Mouse (Mus musculus) ES-Bruce4 (cell line): ENCODE results near the gene Tcp11l1. TPM values are rescaled to one million over a fixed set of nuclear protein-coding genes. Genes with fewer than 3 reads are reported as not detected.
A peak's percentile ranks its signal among the peaks of the same experiment; 100 is the strongest.

ENCODE experiments used
- H3K27ac ChIP-seq: 2 replicates; pipeline ENCODE4 v1.5.1; 2012; ENCODE audit warnings: low read length, inconsistent platforms; ENCODE audit not compliant: insufficient read depth
- H3K27me3 ChIP-seq: 2 replicates; pipeline ENCODE4 v1.6.1; 2012; ENCODE audit warnings: mild to moderate bottlenecking, low read length, inconsistent platforms; ENCODE audit not compliant: control insufficient read depth, poor library complexity, insufficient read depth, severe bottlenecking
- H3K36me3 ChIP-seq: 2 replicates; pipeline ENCODE4 v1.6.1; 2012; ENCODE audit warnings: inconsistent platforms, mild to moderate bottlenecking, low read length, moderate library complexity; ENCODE audit not compliant: control insufficient read depth, poor library complexity, insufficient read depth, severe bottlenecking
- H3K4me1 ChIP-seq: one replicate; pipeline ENCODE4 v1.8.1; 2011; ENCODE audit warnings: low read length; ENCODE audit not compliant: control insufficient read depth, insufficient read depth
- H3K4me3 ChIP-seq: 2 replicates; pipeline ENCODE4 v1.5.1; 2011; ENCODE audit warnings: low read depth, mild to moderate bottlenecking, low read length
- H3K9ac ChIP-seq: 2 replicates; pipeline ENCODE4 v1.6.1; 2012; ENCODE audit warnings: low read depth, mild to moderate bottlenecking, inconsistent platforms; ENCODE audit not compliant: poor library complexity, severe bottlenecking
- H3K9me3 ChIP-seq: replicated peaks from 2 replicates; pipeline ENCODE4 v1.6.1; 2012; ENCODE audit warnings: mild to moderate bottlenecking, low read length, inconsistent platforms; ENCODE audit not compliant: control insufficient read depth, poor library complexity, insufficient read depth, severe bottlenecking
- CTCF ChIP-seq: IDR thresholded peaks from one replicate; pipeline ENCODE4 v1.8.1; 2011; ENCODE audit warnings: low read depth, low read length
- EP300 ChIP-seq: IDR thresholded peaks from 2 replicates; pipeline ENCODE4 v1.6.1; 2011; ENCODE audit warnings: low read depth, low read length; ENCODE audit not compliant: insufficient read depth
- POLR2A ChIP-seq: IDR thresholded peaks from one replicate; pipeline ENCODE4 v1.8.1; 2011; ENCODE audit warnings: low read length; ENCODE audit not compliant: insufficient read depth
- polyA plus RNA-seq: library from polyadenylated mRNA; stranded (reverse); fragments of >200 nt; gene quantifications from 2 replicates; pipeline ENCODE4 v1.2.4, GENCODE M21; 2011; ENCODE audit warnings: low read depth; ENCODE audit not compliant: missing spikeins, insufficient read depth, insufficient read length

Gene Tcp11l1
- polyA plus RNA-seq, 1 experiment = 8.6 TPM

DNA sequence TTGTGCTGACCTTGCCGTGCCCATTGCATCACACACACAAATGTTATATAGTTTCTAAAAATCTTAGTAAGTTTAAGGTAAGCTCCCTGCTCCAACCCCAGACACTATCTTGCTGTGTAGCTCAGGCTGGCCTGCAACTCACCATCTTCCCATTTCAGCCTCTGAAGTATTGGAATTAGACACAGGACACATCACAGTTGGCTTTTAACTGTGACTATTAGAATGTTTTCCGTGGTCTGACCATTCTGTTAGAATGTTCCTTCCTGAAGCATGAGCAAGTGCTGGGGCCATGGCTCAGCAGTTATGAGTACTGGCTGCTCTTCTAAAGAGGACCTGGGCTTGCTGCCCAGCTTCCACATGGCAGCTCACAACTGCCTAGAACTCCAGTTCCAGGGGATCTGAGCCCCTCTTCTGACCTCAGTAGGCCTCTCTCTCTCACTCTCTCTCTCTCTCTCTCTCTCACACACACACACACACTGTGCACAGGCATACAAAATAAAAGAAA is 5.3 kb upstream of the Tcp11l1 start:
- no peaks in the 10 kb centered on the region for H3K4me1 ChIP-seq
- H3K4me3 ChIP-seq = no peak overlapping the region
- H3K27me3 ChIP-seq = no peaks in the 10 kb centered on the region
- no peaks in the 10 kb centered on the region for H3K9me3 ChIP-seq
- no peak overlapping the region for H3K27ac ChIP-seq
- no peak for TF ChIP-seq CTCF
- TF ChIP-seq EP300 = no peak
- H3K9ac ChIP-seq = no peak overlapping the region
- H3K36me3 ChIP-seq = no peaks in the 10 kb centered on the region

DNA sequence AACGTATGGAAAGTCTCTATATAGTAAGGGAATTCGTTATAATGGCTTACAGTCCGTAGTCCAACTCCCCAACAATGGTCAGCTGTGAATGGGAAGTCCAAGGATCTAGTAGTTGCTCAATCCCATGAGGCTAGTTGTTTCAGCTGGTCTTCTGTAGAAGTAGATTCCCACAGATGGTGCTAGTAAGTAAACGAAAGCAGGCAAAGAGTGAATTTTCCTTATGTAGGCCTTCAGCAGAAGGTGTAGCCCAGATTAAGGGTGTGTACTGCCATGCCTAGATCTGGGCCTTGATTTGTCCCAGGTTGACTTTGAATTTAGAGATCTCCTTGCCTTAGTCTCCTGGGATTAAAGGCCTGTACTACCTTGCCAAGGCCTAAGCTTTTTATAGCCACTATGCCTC is 4.3 kb upstream of the Tcp11l1 start, which contains the start of gene Pin1rt1:
Pin1rt1 (minus strand) TSS at position 101 of the 400 bp plus-strand sequence.
- TF ChIP-seq POLR2A = no peak
- no peak for TF ChIP-seq EP300
- no peak for TF ChIP-seq CTCF
- Histone ChIP-seq H3K4me3 (no peak within 1 kb of the TSS), H3K9ac (no peak within 1 kb of the TSS), H3K36me3 (no peaks in the 10 kb centered on the region), H3K9me3 (no peaks in the 10 kb centered on the region), H3K4me1 (no peaks in the 10 kb centered on the region), H3K27ac (no peak within 1 kb of the TSS), H3K27me3 (no peaks in the 10 kb centered on the region)

DNA sequence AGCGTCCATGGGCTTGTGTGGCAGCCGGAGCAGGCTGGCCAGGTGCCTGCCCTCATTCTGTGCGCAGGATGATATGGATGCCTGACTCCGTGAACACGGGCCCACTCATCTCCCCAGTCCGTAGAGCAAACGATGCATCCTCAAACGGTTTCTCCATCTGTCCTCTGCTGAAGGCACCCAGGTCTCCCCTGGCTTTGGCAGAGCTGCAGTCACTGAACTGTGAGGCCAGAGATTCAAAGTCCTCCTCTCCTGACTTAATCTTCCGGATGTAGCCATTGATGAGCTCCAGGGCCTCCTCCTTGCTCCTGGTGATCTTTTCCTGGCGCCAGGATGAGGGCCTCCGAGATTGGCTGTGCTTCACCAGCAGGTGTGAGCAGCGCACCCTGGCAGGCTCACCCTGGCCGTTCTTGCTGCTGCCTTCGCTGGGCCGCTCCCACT is 2.3 kb upstream of the Tcp11l1 start:
- Histone ChIP-seq H3K4me1 (no peaks in the 10 kb centered on the region), H3K9me3 (no peaks in the 10 kb centered on the region), H3K4me3 (no peak overlapping the region), H3K27ac (no peak overlapping the region), H3K9ac (0 out of 2 replicates have a peak overlapping the region, but pooled peaks have one; percentile 12), H3K36me3 (no peaks in the 10 kb centered on the region), H3K27me3 (no peaks in the 10 kb centered on the region)
- TF ChIP-seq CTCF = no peak
- no peak for TF ChIP-seq POLR2A
- no peak for TF ChIP-seq EP300

DNA sequence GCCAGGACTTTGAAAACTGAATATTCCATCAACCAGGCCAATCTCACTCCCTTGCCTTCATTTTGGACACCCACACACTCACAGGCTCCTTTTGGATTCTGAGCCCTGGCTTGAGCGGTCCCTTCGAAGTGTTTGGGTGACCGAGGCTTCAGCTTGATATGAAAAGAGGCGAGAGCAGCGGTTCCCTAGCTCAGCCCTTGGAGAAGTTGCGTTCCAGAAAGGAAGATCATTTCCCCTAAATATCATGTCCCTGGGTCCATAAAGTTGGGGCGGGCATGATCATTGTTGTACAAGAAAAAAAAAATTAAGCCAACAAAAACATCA is 479 bp upstream of the Tcp11l1 start:
- Histone ChIP-seq H3K36me3 (no peaks in the 10 kb centered on the region), H3K4me1 (no peaks in the 10 kb centered on the region), H3K9ac (peak overlapping the region; percentile 89), H3K27ac (no peak overlapping the region), H3K9me3 (no peaks in the 10 kb centered on the region), H3K4me3 (peak overlapping the region; percentile 63), H3K27me3 (no peaks in the 10 kb centered on the region)
- TF ChIP-seq EP300 (no peak), CTCF (no peak), POLR2A (no peak)

DNA sequence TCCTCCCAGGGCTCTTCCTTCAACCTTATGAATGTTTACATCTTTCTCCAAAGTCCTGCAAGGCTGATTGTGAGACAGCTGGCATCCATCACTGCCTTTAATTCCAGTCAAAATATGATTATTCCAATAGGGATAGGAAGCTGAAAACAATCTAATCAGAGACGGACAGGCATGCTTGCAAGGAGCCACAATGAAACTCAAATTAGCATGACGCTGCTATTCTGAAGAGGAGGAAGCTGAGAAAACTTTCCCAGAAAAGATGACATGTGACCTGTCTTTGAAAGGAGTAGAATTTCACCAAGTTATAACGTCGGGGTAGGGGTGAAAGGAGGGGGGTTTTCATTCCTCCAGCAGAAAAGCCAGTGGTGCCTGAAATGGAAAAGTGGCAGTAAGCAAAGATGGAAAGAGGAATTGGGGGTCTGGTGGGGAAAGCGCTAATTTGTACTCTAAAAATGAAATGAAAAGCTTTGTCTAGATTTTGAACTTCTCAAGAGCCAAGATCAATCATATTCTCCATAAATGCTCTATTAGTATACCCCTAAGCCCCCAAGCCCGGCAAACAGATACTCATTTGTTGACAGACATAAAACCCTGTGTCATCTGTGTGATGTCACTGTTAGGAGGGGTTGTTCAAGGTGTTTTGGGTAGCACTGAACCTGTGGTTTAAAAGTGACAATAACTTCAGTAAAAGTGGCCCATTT is 1.1 kb downstream of the Tcp11l1 start:
- no peak overlapping the region for H3K27ac ChIP-seq
- TF ChIP-seq POLR2A = no peak
- no peak for TF ChIP-seq CTCF
- no peak for TF ChIP-seq EP300
- no peaks in the 10 kb centered on the region for H3K27me3 ChIP-seq
- H3K4me3 ChIP-seq = no peak overlapping the region
- H3K9me3 ChIP-seq = no peaks in the 10 kb centered on the region
- no peak overlapping the region; the same call in 1 of the 2 replicates for H3K9ac ChIP-seq
- H3K4me1 ChIP-seq = no peaks in the 10 kb centered on the region
- no peaks in the 10 kb centered on the region for H3K36me3 ChIP-seq

DNA sequence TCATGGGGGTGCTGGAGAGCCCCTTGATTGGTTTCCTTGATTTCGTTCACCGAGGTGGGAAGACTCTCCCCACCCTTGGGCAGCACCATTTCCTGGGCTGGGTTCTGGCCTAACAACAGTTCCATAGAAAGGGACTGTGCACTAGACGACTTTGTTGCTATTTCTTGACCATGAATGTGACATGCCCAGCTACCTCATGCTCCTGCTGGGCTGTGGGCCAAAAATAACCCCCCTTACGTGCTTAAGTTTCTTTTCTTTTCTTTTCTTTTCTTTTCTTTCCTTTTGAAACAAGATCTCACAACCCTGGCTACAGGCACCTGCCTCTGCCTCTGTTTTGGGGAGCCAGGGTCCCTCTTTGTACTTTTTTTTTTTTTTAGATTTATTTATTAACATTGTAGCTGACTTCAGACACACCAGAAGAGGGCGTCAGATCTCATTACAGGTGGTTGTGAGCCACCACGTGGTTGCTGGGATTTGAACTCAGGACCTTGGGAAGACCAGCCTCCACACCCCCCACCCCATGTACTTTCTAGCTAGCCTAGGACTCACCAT is 2.1 kb downstream of the Tcp11l1 start:
- Histone ChIP-seq H3K27ac (no peak overlapping the region), H3K36me3 (no peaks in the 10 kb centered on the region), H3K4me3 (no peak overlapping the region), H3K4me1 (no peaks in the 10 kb centered on the region), H3K9me3 (no peaks in the 10 kb centered on the region), H3K9ac (no peak overlapping the region), H3K27me3 (no peaks in the 10 kb centered on the region)
- TF ChIP-seq CTCF (no peak), EP300 (no peak), POLR2A (no peak)
